Mouse (Mus musculus) MEL (cell line): ENCODE measurements around the gene Ccdc163. TPM values are rescaled to one million over a fixed set of nuclear protein-coding genes. Genes with fewer than 3 reads are reported as not detected.

Experiments
- DNase-seq: peaks from one replicate; pipeline ENCODE4 v3.0.0; 2011; ENCODE audit warnings: low read depth, low spot score
- H3K27ac ChIP-seq: 2 replicates; pipeline ENCODE4 v1.5.1; 2012; ENCODE audit warnings: low read depth, mild to moderate bottlenecking, control low read depth, low read length, moderate library complexity; ENCODE audit not compliant: control insufficient read depth
- H3K27me3 ChIP-seq, 2 experiments: fragments of 150-350 bp in 1 of 2; sonication (generic) in 1 of 2; 2 replicates each; pipeline ENCODE4 v1.6.1; 2012; ENCODE audit warnings: low read length in 2 of 2, mild to moderate bottlenecking in 2 of 2, improper control_type of control experiment in 1 of 2, moderate library complexity in 1 of 2; ENCODE audit not compliant: insufficient read depth in 2 of 2, control insufficient read depth in 1 of 2
- H3K36me3 ChIP-seq, 2 experiments: 2 replicates each; pipeline ENCODE4 v1.6.1; 2012 to 2014; ENCODE audit warnings: low read length in 2 of 2, improper control_type of control experiment in 1 of 2, inconsistent platforms in 1 of 2, mild to moderate bottlenecking in 1 of 2; ENCODE audit not compliant: insufficient read depth in 2 of 2, control insufficient read depth in 1 of 2
- H3K4me1 ChIP-seq, 2 experiments: fragments of 150-350 bp in 1 of 2; sonication (generic) in 1 of 2; 2 replicates each; pipeline ENCODE4 v1.6.1; 2012; ENCODE audit warnings: low read length in 2 of 2, improper control_type of control experiment in 1 of 2, mild to moderate bottlenecking in 1 of 2; ENCODE audit not compliant: insufficient read depth in 2 of 2, control insufficient read depth in 1 of 2
- H3K4me3 ChIP-seq, 2 experiments: fragments of 150-350 bp in 1 of 2; sonication (generic) in 1 of 2; 2 replicates each; pipeline ENCODE4 v1.5.1; 2012; ENCODE audit warnings: low read depth in 2 of 2, low read length in 2 of 2, mild to moderate bottlenecking in 2 of 2, moderate library complexity in 2 of 2, control low read depth in 1 of 2, improper control_type of control experiment in 1 of 2; ENCODE audit not compliant: control insufficient read depth in 1 of 2, insufficient read depth in 1 of 2
- H3K79me2 ChIP-seq: 2 replicates; pipeline ENCODE4 v1.6.1; 2012; ENCODE audit warnings: mild to moderate bottlenecking, low read length, moderate library complexity; ENCODE audit not compliant: control insufficient read depth, poor library complexity, insufficient read depth
- H3K9ac ChIP-seq: 2 replicates; pipeline ENCODE4 v1.6.1; 2012; ENCODE audit warnings: low read depth, mild to moderate bottlenecking, control low read depth, low read length, moderate library complexity; ENCODE audit not compliant: control insufficient read depth, poor library complexity, severe bottlenecking
- H3K9me3 ChIP-seq: fragments of 150-350 bp; sonication (generic); replicated peaks from 2 replicates; pipeline ENCODE4 v1.6.1; 2012; ENCODE audit warnings: mild to moderate bottlenecking, low read length, improper control_type of control experiment, moderate library complexity; ENCODE audit not compliant: insufficient read depth
- BHLHE40 ChIP-seq: IDR thresholded peaks from 2 replicates; pipeline ENCODE4 v1.6.1; 2012; ENCODE audit warnings: low read depth, mild to moderate bottlenecking, inconsistent platforms, low read length, improper control_type of control experiment, borderline replicate concordance
- CHD2 ChIP-seq: IDR thresholded peaks from 2 replicates; pipeline ENCODE4 v1.6.1; 2011; ENCODE audit warnings: low read length, improper control_type of control experiment
- CTCF ChIP-seq, 3 experiments: IDR thresholded peaks in 2 of 3; conservative IDR thresholded peaks in 1 of 3; 2 replicates each; pipeline ENCODE4 v1.5.1; 2011 to 2012; ENCODE audit warnings: low read length in 3 of 3, low read depth in 2 of 3, mild to moderate bottlenecking in 2 of 3, improper control_type of control experiment in 1 of 3, inconsistent platforms in 1 of 3, mixed read lengths in 1 of 3, moderate library complexity in 1 of 3; ENCODE audit not compliant: control insufficient read depth in 1 of 3, insufficient read depth in 1 of 3, poor library complexity in 1 of 3, severe bottlenecking in 1 of 3
- EP300 ChIP-seq, 2 experiments: IDR thresholded peaks; 2 replicates each; pipeline ENCODE4 v1.6.1; 2011; ENCODE audit warnings: improper control_type of control experiment in 2 of 2, low read length in 2 of 2, low read depth in 1 of 2, mild to moderate bottlenecking in 1 of 2
- ETS1 ChIP-seq: IDR thresholded peaks from 2 replicates; pipeline ENCODE4 v1.6.1; 2012; ENCODE audit warnings: low read depth, mild to moderate bottlenecking, inconsistent platforms, low read length, improper control_type of control experiment, moderate library complexity
- JUND ChIP-seq: IDR thresholded peaks from 2 replicates; pipeline ENCODE4 v1.6.1; 2011; ENCODE audit warnings: low read depth, mild to moderate bottlenecking, improper control_type of control experiment, low read length
- MAFK ChIP-seq: IDR thresholded peaks from 2 replicates; pipeline ENCODE4 v1.6.1; 2011; ENCODE audit warnings: low read depth, mild to moderate bottlenecking, low read length, improper control_type of control experiment, borderline replicate concordance
- MAX ChIP-seq: IDR thresholded peaks from 2 replicates; pipeline ENCODE4 v1.6.1; 2011; ENCODE audit warnings: low read length, improper control_type of control experiment
- MAZ ChIP-seq: IDR thresholded peaks from 2 replicates; pipeline ENCODE4 v1.6.1; 2012; ENCODE audit warnings: low read depth, mild to moderate bottlenecking, inconsistent platforms, low read length, improper control_type of control experiment
- MXI1 ChIP-seq: IDR thresholded peaks from 2 replicates; pipeline ENCODE4 v1.6.1; 2011; ENCODE audit warnings: mild to moderate bottlenecking, low read depth, low read length, improper control_type of control experiment
- NELFE ChIP-seq: IDR thresholded peaks from 2 replicates; pipeline ENCODE4 v1.6.1; 2011; ENCODE audit warnings: low read depth, low read length, improper control_type of control experiment
- NRF1 ChIP-seq: IDR thresholded peaks from 2 replicates; pipeline ENCODE4 v1.6.1; 2014; ENCODE audit warnings: low read depth, mild to moderate bottlenecking, inconsistent platforms, low read length, improper control_type of control experiment, moderate library complexity; ENCODE audit not compliant: poor library complexity, insufficient read depth, severe bottlenecking
- POLR2A ChIP-seq, 2 experiments: IDR thresholded peaks; 2 replicates each; pipeline ENCODE4 v1.6.1; 2011 to 2012; ENCODE audit warnings: low read length in 2 of 2, mild to moderate bottlenecking in 2 of 2, control low read depth in 1 of 2, improper control_type of control experiment in 1 of 2, low read depth in 1 of 2, moderate library complexity in 1 of 2; ENCODE audit not compliant: control insufficient read depth in 1 of 2, insufficient read depth in 1 of 2, poor library complexity in 1 of 2
- POLR2AphosphoS2 ChIP-seq: IDR thresholded peaks from 2 replicates; pipeline ENCODE4 v1.6.1; 2011; ENCODE audit warnings: low read length, improper control_type of control experiment
- RCOR1 ChIP-seq: IDR thresholded peaks from 2 replicates; pipeline ENCODE4 v1.6.1; 2012; ENCODE audit warnings: low read depth, mild to moderate bottlenecking, inconsistent platforms, low read length, improper control_type of control experiment
- SMC3 ChIP-seq: IDR thresholded peaks from 2 replicates; pipeline ENCODE4 v1.6.1; 2011; ENCODE audit warnings: low read depth, low read length, improper control_type of control experiment
- TCF12 ChIP-seq: IDR thresholded peaks from 2 replicates; pipeline ENCODE4 v1.6.1; 2014; ENCODE audit warnings: low read depth, mild to moderate bottlenecking, inconsistent platforms, low read length, improper control_type of control experiment, moderate library complexity
- UBTF ChIP-seq: IDR thresholded peaks from 2 replicates; pipeline ENCODE4 v1.6.1; 2012; ENCODE audit warnings: low read depth, mild to moderate bottlenecking, inconsistent platforms, low read length, improper control_type of control experiment, moderate library complexity, borderline replicate concordance; ENCODE audit not compliant: insufficient read depth
- USF2 ChIP-seq, 2 experiments: IDR thresholded peaks; 2 replicates each; pipeline ENCODE4 v1.6.1; 2011 to 2012; ENCODE audit warnings: improper control_type of control experiment in 2 of 2, low read length in 2 of 2, borderline replicate concordance in 1 of 2, inconsistent platforms in 1 of 2, low read depth in 1 of 2, mild to moderate bottlenecking in 1 of 2; ENCODE audit not compliant: insufficient read depth in 1 of 2
- ZC3H11A ChIP-seq: IDR thresholded peaks from 2 replicates; pipeline ENCODE4 v1.6.1; 2012; ENCODE audit warnings: low read depth, mild to moderate bottlenecking, inconsistent platforms, low read length, improper control_type of control experiment
- ZKSCAN1 ChIP-seq: IDR thresholded peaks from 2 replicates; pipeline ENCODE4 v1.6.1; 2012; ENCODE audit warnings: low read depth, mild to moderate bottlenecking, inconsistent platforms, low read length, improper control_type of control experiment, moderate library complexity
- ZNF384 ChIP-seq: IDR thresholded peaks from 2 replicates; pipeline ENCODE4 v1.6.1; 2012; ENCODE audit warnings: low read depth, mild to moderate bottlenecking, inconsistent platforms, low read length, improper control_type of control experiment
- polyA plus RNA-seq, 2 experiments: library from polyadenylated mRNA; stranded (reverse) in 1 of 2; unstranded in 1 of 2; fragments of >175 nt in 1 of 2; fragments of >200 nt in 1 of 2; gene quantifications; 2 replicates each; pipeline versions ENCODE4 v1.2.1 to v1.2.4; 2012; ENCODE audit warnings: low replicate concordance in 2 of 2, low read depth in 1 of 2; ENCODE audit not compliant: insufficient read length in 2 of 2, insufficient read depth in 1 of 2, missing spikeins in 1 of 2
- total RNA-seq: library from RNA; depleted of rRNA; stranded (reverse); fragments of 300-350 nt; gene quantifications from 2 replicates; pipeline ENCODE4 v1.2.3, GENCODE M21; 2012

The Ccdc163 gene
- total and polyA plus RNA-seq, 3 experiments: 12.3 to 26.0 TPM; not detected in 1

DNA sequence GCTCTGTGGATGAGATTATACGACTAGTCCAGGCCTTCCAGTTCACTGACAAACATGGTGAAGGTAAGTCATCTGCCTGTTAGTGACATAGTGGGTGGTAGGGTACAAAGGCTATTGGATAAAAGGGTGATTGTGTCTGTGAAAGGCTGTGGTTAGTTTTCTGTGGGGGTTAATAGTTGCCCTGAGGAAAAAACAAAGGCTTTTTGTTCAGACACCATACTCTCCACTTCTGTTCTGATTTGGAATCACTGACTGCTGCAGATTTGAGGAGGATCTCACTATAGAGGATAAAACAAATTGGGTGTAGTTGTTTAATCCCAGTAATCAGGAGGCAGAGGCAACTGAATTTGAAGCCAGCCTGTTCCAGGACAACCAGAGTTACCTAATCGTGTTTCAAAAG is 14.5 kb upstream of the Ccdc163 start:
- TF ChIP-seq MAX: no peak
- DNase-seq: no peak
- H3K9ac ChIP-seq: no peak overlapping the region
- H3K4me3 ChIP-seq: no peak overlapping the region
- no peaks in the 10 kb centered on the region for H3K9me3 ChIP-seq
- no peaks in the 10 kb centered on the region for H3K27me3 ChIP-seq
- peaks cover 23% of the 10 kb centered on the region for H3K79me2 ChIP-seq
- H3K4me1 ChIP-seq: no peaks in the 10 kb centered on the region
- peaks cover 39 to 57% of the 10 kb centered on the region in 2 experiments for H3K36me3 ChIP-seq
- no peak overlapping the region for H3K27ac ChIP-seq

GRCm38 (mm10) chr4:116698693-116699342 is 9.5 kb upstream of the Ccdc163 start:
- DNase-seq: no peak
- peaks cover 4% of the 10 kb centered on the region; the same call in 1 of the 2 replicates for H3K79me2 ChIP-seq
- H3K9ac ChIP-seq: no peak overlapping the region
- H3K4me3 ChIP-seq: no peak overlapping the region
- H3K27ac ChIP-seq: no peak overlapping the region
- H3K36me3 ChIP-seq: peaks cover 21 to 37% of the 10 kb centered on the region in 2 experiments
- TF ChIP-seq NELFE (no peak), MXI1 (no peak), CHD2 (no peak), ETS1 (no peak), NRF1 (no peak), MAFK (no peak), CTCF (IDR thresholded peaks at IDR 0.05 in 2 of 3, conservative IDR thresholded peaks at IDR 0.05 in 1 of 3; ENCODE audit: control insufficient read depth in 1 of 3, insufficient read depth in 1 of 3, low read depth in 2 of 3, low read length in 3 of 3, poor library complexity in 1 of 3, severe bottlenecking in 1 of 3) (no peak), USF2 (IDR thresholded peaks at IDR 0.05; ENCODE audit: borderline replicate concordance in 1 of 2, insufficient read depth in 1 of 2, low read depth in 1 of 2, low read length in 2 of 2) (no peak), ZC3H11A (no peak), TCF12 (no peak)
- no peaks in the 10 kb centered on the region for H3K27me3 ChIP-seq
- no peaks in the 10 kb centered on the region for H3K4me1 ChIP-seq
- H3K9me3 ChIP-seq: no peaks in the 10 kb centered on the region

- peaks cover 12 to 23% of the 10 kb centered on the region in 2 experiments for H3K36me3 ChIP-seq
Measured at GRCm38 (mm10) chr4:116700964-116701363, 7.3 kb upstream of the Ccdc163 start.

More at GRCm38 (mm10) chr4:116700964-116701363, 7.3 kb upstream of the Ccdc163 start:
- Histone ChIP-seq H3K4me3 (no peak overlapping the region), H3K4me1 (no peaks in the 10 kb centered on the region), H3K9me3 (no peaks in the 10 kb centered on the region), H3K27ac (no peak overlapping the region), H3K27me3 (no peaks in the 10 kb centered on the region), H3K9ac (no peak overlapping the region), H3K79me2 (no peaks in the 10 kb centered on the region)
- no peak for DNase-seq
- no peak for TF ChIP-seq MAZ
- no peak for TF ChIP-seq MAFK
- TF ChIP-seq MXI1: no peak
- peak in 1 of 2 experiments; percentile 50; a peak in 1 of 4 replicates for TF ChIP-seq POLR2A (IDR thresholded peaks at IDR 0.05; ENCODE audit: control insufficient read depth in 1 of 2, insufficient read depth in 1 of 2, low read depth in 1 of 2, low read length in 2 of 2, poor library complexity in 1 of 2)
- no peak for TF ChIP-seq CHD2
- TF ChIP-seq TCF12: no peak
- no peak for TF ChIP-seq SMC3
- no peak for TF ChIP-seq USF2 (IDR thresholded peaks at IDR 0.05; ENCODE audit: borderline replicate concordance in 1 of 2, insufficient read depth in 1 of 2, low read depth in 1 of 2, low read length in 2 of 2)
- TF ChIP-seq RCOR1: no peak
- no peak for TF ChIP-seq JUND
- TF ChIP-seq ZKSCAN1: no peak
- no peak for TF ChIP-seq EP300 (IDR thresholded peaks at IDR 0.05; ENCODE audit: low read depth in 1 of 2, low read length in 2 of 2)
- TF ChIP-seq BHLHE40: no peak
- no peak for TF ChIP-seq ZNF384
- TF ChIP-seq UBTF: no peak
- 0 out of 2 replicates have a peak, but pooled peaks have one; percentile 40 for TF ChIP-seq POLR2AphosphoS2
